Mouse (Mus musculus): ENCODE data around the gene Snrpg.

DNA sequence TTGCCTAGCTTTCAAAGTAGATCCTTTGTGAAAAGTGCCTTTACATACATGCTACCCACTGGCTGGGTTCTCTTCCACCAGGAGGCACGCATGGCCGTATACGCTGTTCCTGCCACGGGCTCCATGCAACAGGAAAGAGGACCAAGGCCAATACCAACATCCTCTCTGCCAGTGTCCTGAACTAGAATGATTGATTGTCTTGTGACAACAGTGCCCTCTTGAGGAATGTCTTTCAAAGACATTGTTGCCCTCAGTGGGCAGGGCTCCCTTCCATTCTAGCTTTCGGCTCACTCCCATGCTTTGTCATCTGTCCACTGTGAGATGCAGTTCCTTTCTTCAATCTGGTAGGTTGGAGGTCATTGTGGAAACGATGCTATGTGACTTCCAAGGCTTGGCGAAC lies 21.8 kb upstream of the Snrpg start:
- TF ChIP-seq CTCF (IDR thresholded peaks at IDR 0.05; ENCODE audit: extremely low read depth, insufficient read depth, low read length) (peak; percentile 72), POLR2A (IDR thresholded peaks at IDR 0.05; ENCODE audit: extremely low read depth, insufficient read depth, low read length) (no peak)

All from cortical plate, adult 2 months (tissue).